Mouse (Mus musculus): ENCODE data around the gene Usp29. TPM values are rescaled to one million over a fixed set of nuclear protein-coding genes. Genes with fewer than 3 reads are reported as not detected.

The Usp29 gene
- total and polyA plus RNA-seq, 3 experiments: not detected

GRCm38 (mm10) chr7:6696241-6697045 lies 33.9 kb upstream of the Usp29 start, which contains the start of gene Zim1:
TSS of gene Zim1 (minus strand) at chr7:6696450.
- no peaks in the 10 kb centered on the region for H3K27me3 ChIP-seq (replicated peaks)
- no peak within 1 kb of the TSS for H3K4me3 ChIP-seq (replicated peaks in 1 of 3; ENCODE audit: low read depth in 2 of 3, low read length in 2 of 3, poor library complexity in 1 of 3)
- no peaks in the 10 kb centered on the region for H3K4me1 ChIP-seq (ENCODE audit: control insufficient read depth in 1 of 2, insufficient read depth in 2 of 2)
- no peak for DNase-seq (ENCODE audit: extremely low read depth)
- dilution Hi-C loops (cut with MboI; ENCODE audit: extremely low pct_ligation_motif_present, extremely low pct_unique_long_range_greater_than_20kb, low sequenced_read_pairs) (no loop called here), in situ Hi-C loops (cut with MboI; ENCODE audit: low pct_ligation_motif_present, low pct_unique_long_range_greater_than_20kb, low sequenced_read_pairs) (no loop called here)
- H3K9me3 ChIP-seq (replicated peaks; ENCODE audit: low read length): peaks cover 75% of the 10 kb centered on the region
- H3K36me3 ChIP-seq (replicated peaks in 1 of 2; ENCODE audit: control insufficient read depth in 1 of 2, insufficient read depth in 1 of 2, low read length in 1 of 2): no peaks in the 10 kb centered on the region
- H3K27ac ChIP-seq (ENCODE audit: insufficient read depth, low read depth): no peak within 1 kb of the TSS
- H3K9ac ChIP-seq (ENCODE audit: insufficient read depth, low read depth): no peak within 1 kb of the TSS
- no peaks in the 10 kb centered on the region for H3K79me2 ChIP-seq (replicated peaks; ENCODE audit: control insufficient read depth, extremely low read depth, insufficient read depth, poor library complexity, severe bottlenecking)
- H3K4me2 ChIP-seq (ENCODE audit: insufficient read depth, low read depth, poor library complexity, severe bottlenecking): no peak within 1 kb of the TSS
- TF ChIP-seq ETS1 (conservative IDR thresholded peaks at IDR 0.05; ENCODE audit: low read depth, low read length) (no peak), TCF12 (IDR thresholded peaks at IDR 0.05; ENCODE audit: low read depth, low read length) (no peak), MYC (IDR thresholded peaks at IDR 0.05; ENCODE audit: low read depth, low read length) (no peak), ZNF384 (IDR thresholded peaks at IDR 0.05; ENCODE audit: low read depth, low read length) (no peak), TBP (conservative IDR thresholded peaks at IDR 0.05; ENCODE audit: low read depth, low read length) (no peak)

GRCm38 (mm10) chr7:6699230-6699629 lies 31.1 kb upstream of the Usp29 start:
- Histone ChIP-seq H3K27ac (ENCODE audit: insufficient read depth, low read depth) (no peak overlapping the region), H3K4me2 (ENCODE audit: insufficient read depth, low read depth, poor library complexity, severe bottlenecking) (no peak overlapping the region), H3K27me3 (replicated peaks) (no peaks in the 10 kb centered on the region), H3K36me3 (replicated peaks in 1 of 2; ENCODE audit: control insufficient read depth in 1 of 2, insufficient read depth in 1 of 2, low read length in 1 of 2) (no peaks in the 10 kb centered on the region), H3K4me1 (ENCODE audit: control insufficient read depth in 1 of 2, insufficient read depth in 2 of 2) (no peaks in the 10 kb centered on the region), H3K9me3 (replicated peaks; ENCODE audit: low read length) (peaks cover 76% of the 10 kb centered on the region), H3K79me2 (replicated peaks; ENCODE audit: control insufficient read depth, extremely low read depth, insufficient read depth, poor library complexity, severe bottlenecking) (no peaks in the 10 kb centered on the region), H3K4me3 (replicated peaks in 1 of 3; ENCODE audit: low read depth in 2 of 3, low read length in 2 of 3, poor library complexity in 1 of 3) (no peak overlapping the region), H3K9ac (ENCODE audit: insufficient read depth, low read depth) (no peak overlapping the region)
- no peak for DNase-seq (ENCODE audit: extremely low read depth)
- TF ChIP-seq TBP (conservative IDR thresholded peaks at IDR 0.05; ENCODE audit: low read depth, low read length) (no peak), MAFK (IDR thresholded peaks at IDR 0.05; ENCODE audit: insufficient replicate concordance, low read length) (no peak), CHD1 (IDR thresholded peaks at IDR 0.05; ENCODE audit: low read depth, low read length) (no peak), RAD21 (IDR thresholded peaks at IDR 0.05; ENCODE audit: low read depth, low read length) (no peak), BHLHE40 (IDR thresholded peaks at IDR 0.05; ENCODE audit: low read depth, low read length) (no peak)
- dilution Hi-C loops (cut with MboI; ENCODE audit: extremely low pct_ligation_motif_present, extremely low pct_unique_long_range_greater_than_20kb, low sequenced_read_pairs) (no loop called here), in situ Hi-C loops (cut with MboI; ENCODE audit: low pct_ligation_motif_present, low pct_unique_long_range_greater_than_20kb, low sequenced_read_pairs) (no loop called here)

GRCm38 (mm10) chr7:6707416-6708015 lies 22.9 kb upstream of the Usp29 start:
- TF ChIP-seq CHD1 (IDR thresholded peaks at IDR 0.05; ENCODE audit: low read depth, low read length) (no peak), POLR2AphosphoS2 (IDR thresholded peaks at IDR 0.05; ENCODE audit: low read depth, low read length) (no peak), MXI1 (IDR thresholded peaks at IDR 0.05; ENCODE audit: low read depth, low read length) (no peak), MEF2A (IDR thresholded peaks at IDR 0.05; ENCODE audit: borderline replicate concordance, low read depth, low read length) (no peak), SIN3A (IDR thresholded peaks at IDR 0.05; ENCODE audit: low read length) (no peak), PAX5 (IDR thresholded peaks at IDR 0.05; ENCODE audit: low read length) (no peak), IRF4 (IDR thresholded peaks at IDR 0.05; ENCODE audit: low read depth, low read length) (no peak), MAX (IDR thresholded peaks at IDR 0.05; ENCODE audit: low read length) (no peak), POLR2A (IDR thresholded peaks at IDR 0.05; ENCODE audit: low read depth, low read length) (no peak), GABPA (IDR thresholded peaks at IDR 0.05; ENCODE audit: insufficient replicate concordance, low read depth, low read length) (no peak), JUND (conservative IDR thresholded peaks at IDR 0.05; ENCODE audit: low read depth, low read length) (no peak), SMC3 (IDR thresholded peaks at IDR 0.05; ENCODE audit: low read depth, low read length) (no peak), EP300 (IDR thresholded peaks at IDR 0.05; ENCODE audit: low read length) (no peak), CHD2 (IDR thresholded peaks at IDR 0.05; ENCODE audit: low read length) (no peak), ETS1 (conservative IDR thresholded peaks at IDR 0.05; ENCODE audit: low read depth, low read length) (no peak), RCOR1 (conservative IDR thresholded peaks at IDR 0.05; ENCODE audit: low read depth, low read length) (no peak), HCFC1 (IDR thresholded peaks at IDR 0.05; ENCODE audit: low read depth, low read length) (no peak), ZC3H11A (IDR thresholded peaks at IDR 0.05; ENCODE audit: low read depth, low read length) (no peak)
- no peak overlapping the region for H3K4me3 ChIP-seq (replicated peaks in 1 of 3; ENCODE audit: low read depth in 2 of 3, low read length in 2 of 3, poor library complexity in 1 of 3)
- H3K27ac ChIP-seq (ENCODE audit: insufficient read depth, low read depth): no peak overlapping the region
- H3K27me3 ChIP-seq (replicated peaks): no peaks in the 10 kb centered on the region
- no peak overlapping the region for H3K9ac ChIP-seq (ENCODE audit: insufficient read depth, low read depth)
- no peaks in the 10 kb centered on the region for H3K36me3 ChIP-seq (replicated peaks in 1 of 2; ENCODE audit: control insufficient read depth in 1 of 2, insufficient read depth in 1 of 2, low read length in 1 of 2)
- in situ Hi-C loops (cut with MboI; ENCODE audit: low pct_ligation_motif_present, low pct_unique_long_range_greater_than_20kb, low sequenced_read_pairs) (no loop called here), dilution Hi-C loops (cut with MboI; ENCODE audit: extremely low pct_ligation_motif_present, extremely low pct_unique_long_range_greater_than_20kb, low sequenced_read_pairs) (no loop called here)
- no peak for DNase-seq (ENCODE audit: extremely low read depth)
- peaks cover 69% of the 10 kb centered on the region for H3K9me3 ChIP-seq (replicated peaks; ENCODE audit: low read length)
- no peaks in the 10 kb centered on the region for H3K4me1 ChIP-seq (ENCODE audit: control insufficient read depth in 1 of 2, insufficient read depth in 2 of 2)
- no peak overlapping the region for H3K4me2 ChIP-seq (ENCODE audit: insufficient read depth, low read depth, poor library complexity, severe bottlenecking)
- H3K79me2 ChIP-seq (replicated peaks; ENCODE audit: control insufficient read depth, extremely low read depth, insufficient read depth, poor library complexity, severe bottlenecking): no peaks in the 10 kb centered on the region

All from CH12.LX (cell line).